Mouse (Mus musculus): ENCODE results near the gene Gm21293. TPM values are rescaled to one million over a fixed set of nuclear protein-coding genes. Genes with fewer than 3 reads are reported as not detected.
"Not testable (repeated sequence)": the region's sequence is repeated elsewhere in the genome, so short reads cannot be mapped to it uniquely, and the experiment has no call there.

The Gm21293 gene
- not detected in 2 replicates for polyA plus RNA-seq (2015; fragmentation: Nextera tagmentation; extraction: Ambion mirVana)

- not testable (repeated sequence) for H3K4me1 ChIP-seq; H3K9me3 ChIP-seq; H3K36me3 ChIP-seq; H3K27ac ChIP-seq; H3K9ac ChIP-seq; ATAC-seq (ENCODE audit: insufficient number of reproducible peaks, insufficient read depth, low FRiP score, low TSS enrichment, low read depth); H3K4me2 ChIP-seq; H3K27me3 ChIP-seq; H3K4me3 ChIP-seq
- no CpG with 5 or more reads among the region's 3 CpGs for whole genome bisulfite sequencing
Measured at GRCm38 (mm10) chr10:104142687-104143086, at the start of gene Gm21293. Gene Gm21293 (plus strand): TSS chr10:104142987.

- Histone ChIP-seq H3K27me3 (no peaks in the 10 kb centered on the region), H3K27ac (no peak overlapping the region), H3K4me2 (no peak overlapping the region), H3K4me3 (no peak overlapping the region), H3K9ac (no peak overlapping the region), H3K4me1 (no peaks in the 10 kb centered on the region), H3K9me3 (no peaks in the 10 kb centered on the region), H3K36me3 (no peaks in the 10 kb centered on the region)
- no peak for ATAC-seq (ENCODE audit: insufficient number of reproducible peaks, insufficient read depth, low FRiP score, low TSS enrichment, low read depth)
- WGBS = 79% methylated on average over 3 of the region's 3 CpGs
Measured at GRCm38 (mm10) chr10:104110044-104110443, 32.7 kb upstream of the Gm21293 start.

GRCm38 (mm10) chr10:104118312-104118711 lies 24.5 kb upstream of the Gm21293 start:
- Histone ChIP-seq H3K9ac (no peak overlapping the region), H3K4me1 (no peaks in the 10 kb centered on the region), H3K36me3 (no peaks in the 10 kb centered on the region), H3K4me2 (no peak overlapping the region), H3K4me3 (no peak overlapping the region), H3K27ac (no peak overlapping the region), H3K9me3 (no peaks in the 10 kb centered on the region), H3K27me3 (no peaks in the 10 kb centered on the region)
- 75% methylated on average over 2 of the region's 2 CpGs for WGBS
- ATAC-seq (ENCODE audit: insufficient number of reproducible peaks, insufficient read depth, low FRiP score, low TSS enrichment, low read depth) = no peak

- H3K4me3 ChIP-seq; H3K27me3 ChIP-seq; H3K9me3 ChIP-seq; H3K27ac ChIP-seq; H3K4me2 ChIP-seq; H3K4me1 ChIP-seq; ATAC-seq (ENCODE audit: insufficient number of reproducible peaks, insufficient read depth, low FRiP score, low TSS enrichment, low read depth); H3K36me3 ChIP-seq; H3K9ac ChIP-seq: not testable (repeated sequence)
- no CpG with 5 or more reads among the region's 3 CpGs for WGBS
Measured at GRCm38 (mm10) chr10:104151197-104151596, 8.4 kb downstream of the Gm21293 start, which contains the start of gene Gm6763. Gene Gm6763 (plus strand): TSS chr10:104151497.

GRCm38 (mm10) chr10:104159706-104160105 lies 16.9 kb downstream of the Gm21293 start, which contains the start of gene Gm8764:
Gene Gm8764 (plus strand): TSS chr10:104160006.
- H3K4me3 ChIP-seq; ATAC-seq (ENCODE audit: insufficient number of reproducible peaks, insufficient read depth, low FRiP score, low TSS enrichment, low read depth); H3K9me3 ChIP-seq; H3K36me3 ChIP-seq; H3K27me3 ChIP-seq; H3K4me2 ChIP-seq; H3K4me1 ChIP-seq; H3K27ac ChIP-seq; H3K9ac ChIP-seq: not testable (repeated sequence)
- WGBS = no CpG with 5 or more reads among the region's 3 CpGs

- H3K27ac ChIP-seq; H3K4me3 ChIP-seq; H3K36me3 ChIP-seq; H3K9me3 ChIP-seq; H3K27me3 ChIP-seq; H3K9ac ChIP-seq; ATAC-seq (ENCODE audit: insufficient number of reproducible peaks, insufficient read depth, low FRiP score, low TSS enrichment, low read depth); H3K4me2 ChIP-seq; H3K4me1 ChIP-seq: not testable (repeated sequence)
- no CpG with 5 or more reads among the region's 3 CpGs for WGBS
Measured at GRCm38 (mm10) chr10:104168215-104168614, 25.4 kb downstream of the Gm21293 start, which contains the start of gene Gm21304. Gene Gm21304 (plus strand): TSS chr10:104168515.

GRCm38 (mm10) chr10:104176724-104177123 lies 33.9 kb downstream of the Gm21293 start, which contains the start of gene Gm21312:
Gene Gm21312 (plus strand): TSS chr10:104177024.
- ATAC-seq (ENCODE audit: insufficient number of reproducible peaks, insufficient read depth, low FRiP score, low TSS enrichment, low read depth) = not testable (repeated sequence)

GRCm38 (mm10) chr10:104185233-104185632 lies 42.4 kb downstream of the Gm21293 start, which contains the start of gene Gm20765:
Gene Gm20765 (plus strand): TSS chr10:104185533.
- WGBS = no CpG with 5 or more reads among the region's 3 CpGs
- H3K4me3 ChIP-seq; H3K9me3 ChIP-seq; H3K27me3 ChIP-seq; H3K9ac ChIP-seq; H3K4me2 ChIP-seq; H3K36me3 ChIP-seq; ATAC-seq (ENCODE audit: insufficient number of reproducible peaks, insufficient read depth, low FRiP score, low TSS enrichment, low read depth); H3K4me1 ChIP-seq; H3K27ac ChIP-seq: not testable (repeated sequence)

More at GRCm38 (mm10) chr10:104176724-104177123, 33.9 kb downstream of the Gm21293 start, which contains the start of gene Gm21312:
- H3K9me3 ChIP-seq, H3K4me1 ChIP-seq, H3K4me3 ChIP-seq, H3K9ac ChIP-seq, H3K27me3 ChIP-seq, H3K4me2 ChIP-seq, H3K36me3 ChIP-seq, H3K27ac ChIP-seq: not testable (repeated sequence)
- WGBS = no CpG with 5 or more reads among the region's 3 CpGs

- H3K9ac ChIP-seq; ATAC-seq (ENCODE audit: insufficient number of reproducible peaks, insufficient read depth, low FRiP score, low TSS enrichment, low read depth); H3K27ac ChIP-seq; H3K27me3 ChIP-seq; H3K36me3 ChIP-seq; H3K4me1 ChIP-seq; H3K4me2 ChIP-seq; H3K4me3 ChIP-seq; H3K9me3 ChIP-seq: not testable (repeated sequence)
- WGBS = no CpG with 5 or more reads among the region's 3 CpGs
Measured at GRCm38 (mm10) chr10:104193742-104194141, 51.0 kb downstream of the Gm21293 start, which contains the start of gene Gm4340. Gene Gm4340 (plus strand): TSS chr10:104194042.

Other genes starting within 250 kb of the Gm21293 start
- gene Gm6763, start 8.5 kb downstream of the Gm21293 start, polyA plus RNA-seq (2015; fragmentation: Nextera tagmentation; extraction: Ambion mirVana) = not detected in 2 replicates
- not detected in 2 replicates for gene Gm8764, start 17.0 kb downstream of the Gm21293 start, polyA plus RNA-seq (2015; fragmentation: Nextera tagmentation; extraction: Ambion mirVana)
- not detected in 2 replicates for gene Gm21304, start 25.5 kb downstream of the Gm21293 start, polyA plus RNA-seq (2015; fragmentation: Nextera tagmentation; extraction: Ambion mirVana)
- gene Gm21312, start 34.0 kb downstream of the Gm21293 start, polyA plus RNA-seq (2015; fragmentation: Nextera tagmentation; extraction: Ambion mirVana) = not detected in 2 replicates
- gene Gm20765, start 42.5 kb downstream of the Gm21293 start, polyA plus RNA-seq (2015; fragmentation: Nextera tagmentation; extraction: Ambion mirVana) = not detected in 2 replicates
- not detected in 2 replicates for gene Gm4340, start 51.1 kb downstream of the Gm21293 start, polyA plus RNA-seq (2015; fragmentation: Nextera tagmentation; extraction: Ambion mirVana)